Mouse (Mus musculus): ENCODE data around the gene Utp4.
"Not testable (repeated sequence)": the region's sequence is repeated elsewhere in the genome, so short reads cannot be mapped to it uniquely, and the experiment has no call there.

Utp4 gene

GRCm38 (mm10) chr8:106893481-106894156 lies at the start of gene Utp4:
TSS of gene Utp4 (plus strand) at chr8:106893636.
- DNase-seq (ENCODE audit: low spot score): peak; percentile 86

- no peak for DNase-seq (ENCODE audit: low spot score)
Measured at GRCm38 (mm10) chr8:106850034-106850433, 43.4 kb upstream of the Utp4 start.

- DNase-seq (ENCODE audit: low spot score): peak; percentile 50
Measured at GRCm38 (mm10) chr8:106854534-106855241, 38.7 kb upstream of the Utp4 start.

- no peak for DNase-seq (ENCODE audit: low spot score)
Measured at GRCm38 (mm10) chr8:106855242-106855562, 38.2 kb upstream of the Utp4 start.

GRCm38 (mm10) chr8:106862845-106863244 lies 30.6 kb upstream of the Utp4 start:
- DNase-seq (ENCODE audit: low spot score): no peak

- DNase-seq (ENCODE audit: low spot score): no peak
Measured at GRCm38 (mm10) chr8:106865354-106865753, 28.1 kb upstream of the Utp4 start.

- peak; percentile 24 for DNase-seq (ENCODE audit: low spot score)
Measured at GRCm38 (mm10) chr8:106870051-106870450, 23.4 kb upstream of the Utp4 start, which contains the start of gene Has3. TSS of gene Has3 (plus strand) at chr8:106870242.

GRCm38 (mm10) chr8:106870537-106871327 lies 22.7 kb upstream of the Utp4 start:
- peak; percentile 74 for DNase-seq (ENCODE audit: low spot score)

GRCm38 (mm10) chr8:106871328-106871926 lies 22.0 kb upstream of the Utp4 start:
- DNase-seq (ENCODE audit: low spot score): peak; percentile 38

- peak; percentile 73 for DNase-seq (ENCODE audit: low spot score)
Measured at GRCm38 (mm10) chr8:106871931-106872371, 21.5 kb upstream of the Utp4 start.

GRCm38 (mm10) chr8:106872454-106873034 lies 20.9 kb upstream of the Utp4 start:
- DNase-seq (ENCODE audit: low spot score): no peak

GRCm38 (mm10) chr8:106880121-106880707 lies 13.2 kb upstream of the Utp4 start:
- DNase-seq (ENCODE audit: low spot score): no peak

GRCm38 (mm10) chr8:106884094-106884493 lies 9.3 kb upstream of the Utp4 start:
- not testable (repeated sequence) for DNase-seq (ENCODE audit: low spot score)

- not testable (repeated sequence) for DNase-seq (ENCODE audit: low spot score)
Measured at GRCm38 (mm10) chr8:106884826-106885400, 8.5 kb upstream of the Utp4 start.

- DNase-seq (ENCODE audit: low spot score): peak; percentile 91
Measured at GRCm38 (mm10) chr8:106887336-106888189, 5.9 kb upstream of the Utp4 start.

- no peak for DNase-seq (ENCODE audit: low spot score)
Measured at GRCm38 (mm10) chr8:106888803-106889202, 4.6 kb upstream of the Utp4 start.

GRCm38 (mm10) chr8:106892210-106892805 lies 1.1 kb upstream of the Utp4 start:
- DNase-seq (ENCODE audit: low spot score): peak; percentile 65

GRCm38 (mm10) chr8:106892806-106893451 lies 507 bp upstream of the Utp4 start:
- DNase-seq (ENCODE audit: low spot score): peak; percentile 71

- DNase-seq (ENCODE audit: low spot score): no peak
Measured at GRCm38 (mm10) chr8:106899473-106899872, 6.0 kb downstream of the Utp4 start.

All from retina, embryonic 14.5 days (tissue).